23 mouse cellular contexts compared by ENCODE assay signal in the genomic region with DNA sequence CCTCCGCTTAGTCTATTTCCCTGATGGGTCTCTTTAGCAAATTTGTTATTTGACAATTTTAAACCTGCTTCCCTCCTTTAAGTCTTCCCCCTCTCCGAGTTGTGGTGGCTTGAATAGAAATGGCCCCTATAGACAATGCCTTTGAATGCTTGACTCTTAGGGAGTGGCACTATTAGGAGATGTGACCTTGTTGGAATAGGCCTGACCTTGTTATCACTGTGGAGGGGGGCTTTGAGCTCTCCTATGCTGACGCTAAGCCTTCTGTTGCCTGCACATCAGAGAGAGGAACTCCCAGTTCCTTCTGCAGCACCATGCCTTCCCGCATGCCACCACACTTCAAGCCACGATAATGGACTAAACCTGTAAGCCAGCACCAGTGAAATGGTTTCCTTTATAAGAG. TPM values are rescaled to one million over a fixed set of nuclear protein-coding genes. Genes with fewer than 3 reads are reported as not detected.
"Had no signal": no experiment of that assay in that cellular context is flagged by ENCODE, and none has a peak within 500 bp of the region (broad histone marks: within the 10 kb centered on the region; RNA-seq: fewer than 3 reads in every experiment).

No protein-coding gene starts in this region.

- H3K4me1 ChIP-seq: neural tube, embryonic 13.5 days; neural tube, embryonic 15.5 days; stomach, embryonic 15.5 days had no signal

- H3K36me3 ChIP-seq: neural tube, embryonic 13.5 days; neural tube, embryonic 15.5 days; stomach, embryonic 15.5 days had no signal

- H3K9me3 ChIP-seq: neural tube, embryonic 13.5 days; neural tube, embryonic 15.5 days; stomach, embryonic 15.5 days had no signal

- H3K4me3 ChIP-seq: neural tube, embryonic 13.5 days; neural tube, embryonic 15.5 days; stomach, embryonic 15.5 days had no signal

- H3K27ac ChIP-seq: neural tube, embryonic 13.5 days; neural tube, embryonic 15.5 days; stomach, embryonic 15.5 days; stomach, postnatal 0 days had no signal

- H3K9ac ChIP-seq: neural tube, embryonic 13.5 days; neural tube, embryonic 15.5 days; stomach, embryonic 15.5 days had no signal

- DNase-seq: retina, postnatal 1 day; right cerebral cortex, adult 18-20 months; right cerebral cortex, postnatal 14 days; right cerebral cortex, postnatal 25 days; right cerebral cortex, postnatal 4 days; spleen, adult 18-20 months; thymus, adult 18-20 months; thymus, adult 2 months; thymus, postnatal 14 days; thymus, postnatal 25 days; thymus, postnatal 36 days; thymus, postnatal 4 days had no signal

- H3K4me2 ChIP-seq: neural tube, embryonic 13.5 days; neural tube, embryonic 15.5 days; stomach, embryonic 15.5 days had no signal

- H3K27me3 ChIP-seq: neural tube, embryonic 13.5 days; neural tube, embryonic 15.5 days; stomach, embryonic 15.5 days had no signal

RNA-seq across cellular contexts. Expression of a gene that starts 35.8 kb away (rescaled TPM):
- polyA plus RNA-seq: neural tube, embryonic 13.5 days; neural tube, embryonic 14.5 days; neural tube, embryonic 15.5 days; small intestine, adult 2 months; spleen, adult 2 months; stomach, embryonic 14.5 days; stomach, embryonic 15.5 days; stomach, embryonic 16.5 days; stomach, postnatal 0 days; thymus, adult 2 months; thymus, postnatal 0 days had no signal

RNA-seq across cellular contexts. Expression of a gene that starts 50.9 kb away (rescaled TPM):
- polyA plus RNA-seq: neural tube, embryonic 13.5 days; neural tube, embryonic 14.5 days; neural tube, embryonic 15.5 days; small intestine, adult 2 months; spleen, adult 2 months; stomach, embryonic 14.5 days; stomach, embryonic 15.5 days; stomach, embryonic 16.5 days; thymus, adult 2 months; thymus, postnatal 0 days; urinary bladder, adult 2 months had no signal
